Mouse (Mus musculus) intestine, embryonic 14.5 days (tissue): ENCODE measurements around the gene Leo1. TPM values are rescaled to one million over a fixed set of nuclear protein-coding genes. Genes with fewer than 3 reads are reported as not detected.
A peak's percentile ranks its signal among the peaks of the same experiment; 100 is the strongest.

Source experiments
- ATAC-seq: fragments of 200-750 bp; cut with Nextera tagmentation; replicated peaks from 2 replicates; pipeline ENCODE4 v1.8.0; 2017; ENCODE audit warnings: low read depth, moderate number of reproducible peaks, moderate TSS enrichment, moderate library complexity; ENCODE audit not compliant: low FRiP score, low TSS enrichment
- DNase-seq: peaks from one replicate; pipeline ENCODE4 v3.0.0-alpha.2; 2018; ENCODE audit warnings: low spot score
- H3K27ac ChIP-seq: fragments of 300-500 bp; sonication (generic); 2 replicates; pipeline ENCODE4 v1.5.1; 2014; ENCODE audit warnings: low read depth, mild to moderate bottlenecking, control low read depth
- H3K27me3 ChIP-seq: fragments of 300-500 bp; sonication (generic); replicated peaks from 2 replicates; pipeline ENCODE4 v1.6.1; 2014; ENCODE audit warnings: low read length, control low read depth; ENCODE audit not compliant: control insufficient read depth, insufficient read depth
- H3K36me3 ChIP-seq: fragments of 300-500 bp; sonication (generic); 2 replicates; pipeline ENCODE4 v1.6.1; 2014; ENCODE audit warnings: low read length, control low read depth; ENCODE audit not compliant: control insufficient read depth, insufficient read depth
- H3K4me1 ChIP-seq: fragments of 300-500 bp; sonication (generic); replicated peaks from 2 replicates; pipeline ENCODE4 v1.6.1; 2014; ENCODE audit warnings: low read length, control low read depth, mixed read lengths; ENCODE audit not compliant: control insufficient read depth, insufficient read depth
- H3K4me2 ChIP-seq: fragments of 300-500 bp; sonication (generic); 2 replicates; pipeline ENCODE4 v1.6.1; 2014; ENCODE audit warnings: low read length
- H3K4me3 ChIP-seq: fragments of 300-500 bp; sonication (generic); 2 replicates; pipeline ENCODE4 v1.5.1; 2014; ENCODE audit warnings: low read depth, low read length, control low read depth, mixed read lengths
- H3K9ac ChIP-seq: fragments of 300-500 bp; sonication (generic); 2 replicates; pipeline ENCODE4 v1.6.1; 2014; ENCODE audit warnings: mild to moderate bottlenecking, low read length
- H3K9me3 ChIP-seq: fragments of 300-500 bp; sonication (generic); 2 replicates; pipeline ENCODE4 v1.6.1; 2016; ENCODE audit warnings: low read length, control low read depth; ENCODE audit not compliant: control insufficient read depth
- WGBS: fragments of 180-500 bp; shearing (Covaris S2); extraction: QIAGEN DNeasy Blood & Tissue Kit; methylation state at CpG from one replicate; pipeline ENCODE4 v1.1.7; 2014; 5-methylcytosine and 5-hydroxymethylcytosine counted together
- polyA plus RNA-seq: library from polyadenylated mRNA; unstranded; fragments of >200 nt; fragmentation: Nextera tagmentation; extraction: Ambion mirVana; gene quantifications from 2 replicates; pipeline ENCODE4 v1.2.1, GENCODE M21; 2014

Leo1 gene
- polyA plus RNA-seq, 1 experiment from 2014 or later = 35.3 TPM

GRCm38 (mm10) chr9:75430822-75431621 is 10.3 kb upstream of the Leo1 start:
- Histone ChIP-seq H3K4me1 (no peaks in the 10 kb centered on the region; the same call in 1 of the 2 replicates), H3K9me3 (no peaks in the 10 kb centered on the region), H3K36me3 (no peaks in the 10 kb centered on the region), H3K27ac (no peak overlapping the region), H3K4me2 (no peak overlapping the region), H3K4me3 (no peak overlapping the region), H3K9ac (no peak overlapping the region), H3K27me3 (no peaks in the 10 kb centered on the region)
- WGBS = 76% methylated on average over 16 of the region's 16 CpGs
- ATAC-seq (no peak), DNase-seq (no peak)

- WGBS = 81% methylated on average over 3 of the region's 3 CpGs
- H3K9ac ChIP-seq = no peak overlapping the region
- H3K9me3 ChIP-seq = no peaks in the 10 kb centered on the region
- DNase-seq (no peak), ATAC-seq (no peak)
- H3K27me3 ChIP-seq = no peaks in the 10 kb centered on the region
- H3K4me2 ChIP-seq = no peak overlapping the region
- H3K27ac ChIP-seq = no peak overlapping the region
- H3K36me3 ChIP-seq = no peaks in the 10 kb centered on the region
- no peak overlapping the region for H3K4me3 ChIP-seq
- H3K4me1 ChIP-seq = no peaks in the 10 kb centered on the region; the same call in none of the 2 replicates
These were observed 8.6 kb upstream of the Leo1 start for GRCm38 (mm10) chr9:75432694-75433093.

GRCm38 (mm10) chr9:75434172-75434793 is 7.0 kb upstream of the Leo1 start:
- Histone ChIP-seq H3K9ac (no peak overlapping the region), H3K9me3 (no peaks in the 10 kb centered on the region), H3K27me3 (no peaks in the 10 kb centered on the region), H3K27ac (no peak overlapping the region), H3K4me3 (no peak overlapping the region), H3K36me3 (no peaks in the 10 kb centered on the region), H3K4me2 (no peak overlapping the region), H3K4me1 (no peaks in the 10 kb centered on the region; the same call in none of the 2 replicates)
- WGBS = 41% methylated on average over 7 of the region's 7 CpGs
- ATAC-seq (no peak; the same call in 1 of the 2 replicates), DNase-seq (no peak)

GRCm38 (mm10) chr9:75434872-75435271 is 6.5 kb upstream of the Leo1 start:
- Histone ChIP-seq H3K4me1 (no peaks in the 10 kb centered on the region; the same call in none of the 2 replicates), H3K9ac (no peak overlapping the region), H3K9me3 (no peaks in the 10 kb centered on the region), H3K36me3 (no peaks in the 10 kb centered on the region), H3K4me2 (no peak overlapping the region), H3K27me3 (no peaks in the 10 kb centered on the region), H3K4me3 (no peak overlapping the region), H3K27ac (no peak overlapping the region)
- WGBS = 73% methylated on average over 6 of the region's 6 CpGs
- ATAC-seq (no peak), DNase-seq (no peak)

GRCm38 (mm10) chr9:75435291-75435690 is 6.0 kb upstream of the Leo1 start:
- no peaks in the 10 kb centered on the region; the same call in none of the 2 replicates for H3K4me1 ChIP-seq
- no peaks in the 10 kb centered on the region for H3K27me3 ChIP-seq
- H3K9me3 ChIP-seq = no peaks in the 10 kb centered on the region
- H3K9ac ChIP-seq = no peak overlapping the region
- no peak for DNase-seq
- no peak for ATAC-seq
- H3K4me3 ChIP-seq = no peak overlapping the region
- WGBS = 84% methylated on average over 4 of the region's 4 CpGs
- H3K4me2 ChIP-seq = no peak overlapping the region
- no peak overlapping the region for H3K27ac ChIP-seq
- H3K36me3 ChIP-seq = no peaks in the 10 kb centered on the region

- 8% methylated on average over 12 of the region's 12 CpGs for WGBS
- no peaks in the 10 kb centered on the region; the same call in none of the 2 replicates for H3K4me1 ChIP-seq
- H3K4me2 ChIP-seq = peak overlapping the region; percentile 14
- DNase-seq (peak; percentile 59), ATAC-seq (peak; percentile 51; the same call in 1 of the 2 replicates)
- no peak overlapping the region for H3K4me3 ChIP-seq
- H3K36me3 ChIP-seq = no peaks in the 10 kb centered on the region
- H3K9ac ChIP-seq = no peak overlapping the region
- no peaks in the 10 kb centered on the region for H3K9me3 ChIP-seq
- H3K27ac ChIP-seq = no peak overlapping the region
- H3K27me3 ChIP-seq = no peaks in the 10 kb centered on the region
These were observed 5.4 kb upstream of the Leo1 start for GRCm38 (mm10) chr9:75435918-75436317.

- Histone ChIP-seq H3K4me1 (peaks cover 9% of the 10 kb centered on the region), H3K9me3 (no peaks in the 10 kb centered on the region), H3K9ac (no peak overlapping the region), H3K27me3 (no peaks in the 10 kb centered on the region), H3K4me2 (no peak overlapping the region), H3K4me3 (no peak overlapping the region), H3K27ac (no peak overlapping the region), H3K36me3 (no peaks in the 10 kb centered on the region)
- DNase-seq (no peak), ATAC-seq (no peak)
- 35% methylated on average over 6 of the region's 6 CpGs for WGBS
These were observed 3.5 kb upstream of the Leo1 start for GRCm38 (mm10) chr9:75437653-75438385.

- Histone ChIP-seq H3K9ac (peak overlapping the region; percentile 67), H3K36me3 (peaks cover 23% of the 10 kb centered on the region), H3K4me2 (peak overlapping the region; percentile 73), H3K4me3 (peak overlapping the region; percentile 67), H3K9me3 (no peaks in the 10 kb centered on the region), H3K27ac (peak overlapping the region; percentile 78; the same call in 1 of the 2 replicates), H3K27me3 (no peaks in the 10 kb centered on the region), H3K4me1 (peaks cover 9% of the 10 kb centered on the region)
- 0% methylated on average over 30 of the region's 31 CpGs for WGBS
- DNase-seq = no peak
- peak; percentile 82 for ATAC-seq
These were observed 387 bp downstream of the Leo1 start for GRCm38 (mm10) chr9:75441691-75442131.
